Mouse (Mus musculus) lung, adult 2 months (tissue): ENCODE measurements around the gene Fam19a4. TPM values are rescaled to one million over a fixed set of nuclear protein-coding genes. Genes with fewer than 3 reads are reported as not detected.

ENCODE experiments used
- DNase-seq: peaks from one replicate; pipeline ENCODE4 v3.0.0; 2022
- H3K4me1 ChIP-seq: fragments of 200-500 bp; 2 replicates; pipeline ENCODE4 v1.6.1; 2011; ENCODE audit warnings: low read length; ENCODE audit not compliant: control insufficient read depth, insufficient read depth
- H3K4me3 ChIP-seq: fragments of 200-500 bp; replicated peaks from 2 replicates; pipeline ENCODE3; 2011; ENCODE audit warnings: low read depth, mild to moderate bottlenecking, control low read depth, low read length; ENCODE audit errors: extremely low read depth
- CTCF ChIP-seq: fragments of 200-500 bp; IDR thresholded peaks from 2 replicates; pipeline ENCODE4 v1.5.1; 2011; ENCODE audit warnings: mild to moderate bottlenecking, low read length, control low read depth; ENCODE audit not compliant: insufficient read depth
- POLR2A ChIP-seq: fragments of 200-500 bp; IDR thresholded peaks from 2 replicates; pipeline ENCODE4 v1.6.1; 2011; ENCODE audit warnings: low read depth, mild to moderate bottlenecking, control low read depth, low read length, borderline replicate concordance; ENCODE audit errors: extremely low read depth
- WGBS: fragments of 180-500 bp; shearing (Covaris S2); methylation state at CpG from one replicate; pipeline ENCODE4 v1.1.7; 2018; 5-methylcytosine and 5-hydroxymethylcytosine counted together
- polyA plus RNA-seq: library from polyadenylated mRNA; depleted of rRNA; stranded (reverse); fragments of >200 nt; gene quantifications from 2 replicates; pipeline ENCODE4 v1.2.3, GENCODE M21; 2012

Fam19a4 gene
- polyA plus RNA-seq, 1 experiment: 0.09 TPM

- no peak for DNase-seq
- 57% methylated on average over 8 of the region's 8 CpGs for WGBS
- TF ChIP-seq CTCF (no peak), POLR2A (no peak)
- H3K4me3 ChIP-seq: no peak overlapping the region
- H3K4me1 ChIP-seq: no peaks in the 10 kb centered on the region
These were observed 7.9 kb downstream of the Fam19a4 start for GRCm38 (mm10) chr6:97052196-97052770.

- TF ChIP-seq POLR2A (no peak), CTCF (no peak)
- H3K4me3 ChIP-seq: no peak overlapping the region
- no peaks in the 10 kb centered on the region for H3K4me1 ChIP-seq
- no peak for DNase-seq
- 47% methylated on average over 4 of the region's 4 CpGs for WGBS
These were observed 11.8 kb downstream of the Fam19a4 start for GRCm38 (mm10) chr6:97048403-97048802.

GRCm38 (mm10) chr6:97046541-97046940, 13.7 kb downstream of the Fam19a4 start:
- 94% methylated on average over 4 of the region's 4 CpGs for WGBS
- TF ChIP-seq CTCF: no peak
- TF ChIP-seq POLR2A: no peak
- DNase-seq: no peak
- no peak overlapping the region for H3K4me3 ChIP-seq
- H3K4me1 ChIP-seq: no peaks in the 10 kb centered on the region

- TF ChIP-seq CTCF: no peak
- no peak for TF ChIP-seq POLR2A
- no peak for DNase-seq
- WGBS: 32% methylated on average over 5 of the region's 5 CpGs
- H3K4me1 ChIP-seq: no peaks in the 10 kb centered on the region
- H3K4me3 ChIP-seq: no peak overlapping the region
These were observed 33.0 kb downstream of the Fam19a4 start for GRCm38 (mm10) chr6:97027110-97027677.

GRCm38 (mm10) chr6:97019323-97019722, 40.9 kb downstream of the Fam19a4 start:
- H3K4me3 ChIP-seq: no peak overlapping the region
- 33% methylated on average over 2 of the region's 2 CpGs for WGBS
- H3K4me1 ChIP-seq: no peaks in the 10 kb centered on the region; the same call in 1 of the 2 replicates
- no peak for DNase-seq
- TF ChIP-seq CTCF: no peak
- no peak for TF ChIP-seq POLR2A

GRCm38 (mm10) chr6:97016711-97017110, 43.5 kb downstream of the Fam19a4 start:
- WGBS: 57% methylated on average over 1 of the region's 1 CpGs
- no peak for DNase-seq
- Histone ChIP-seq H3K4me1 (no peaks in the 10 kb centered on the region; the same call in 1 of the 2 replicates), H3K4me3 (no peak overlapping the region)
- no peak for TF ChIP-seq POLR2A
- no peak for TF ChIP-seq CTCF

GRCm38 (mm10) chr6:97016018-97016417, 44.2 kb downstream of the Fam19a4 start:
- H3K4me3 ChIP-seq: no peak overlapping the region
- DNase-seq: no peak

GRCm38 (mm10) chr6:97006513-97007094, 53.6 kb downstream of the Fam19a4 start:
- TF ChIP-seq CTCF: peak; percentile 79
- TF ChIP-seq POLR2A: no peak
- Histone ChIP-seq H3K4me1 (no peaks in the 10 kb centered on the region), H3K4me3 (no peak overlapping the region)
- whole genome bisulfite sequencing: 33% methylated on average over 8 of the region's 8 CpGs
- DNase-seq: peak; percentile 21

More at GRCm38 (mm10) chr6:97016018-97016417, 44.2 kb downstream of the Fam19a4 start:
- H3K4me1 ChIP-seq: no peaks in the 10 kb centered on the region; the same call in 1 of the 2 replicates
- WGBS: 38% methylated on average over 3 of the region's 3 CpGs
- TF ChIP-seq POLR2A (no peak), CTCF (no peak)

GRCm38 (mm10) chr6:97005038-97005437, 55.2 kb downstream of the Fam19a4 start:
- H3K4me1 ChIP-seq: no peaks in the 10 kb centered on the region
- WGBS: 14% methylated on average over 11 of the region's 11 CpGs
- no peak for TF ChIP-seq POLR2A
- peak; percentile 52 for TF ChIP-seq CTCF
- no peak overlapping the region for H3K4me3 ChIP-seq
- DNase-seq: no peak
